Mouse (Mus musculus) adrenal gland, adult 18-20 months (tissue): ENCODE data around the gene Vash2. TPM values are rescaled to one million over a fixed set of nuclear protein-coding genes. Genes with fewer than 3 reads are reported as not detected.

Experiments
- DNase-seq, 2 experiments: peaks; one replicate each; pipeline ENCODE4 v3.0.0; 2021 to 2022; ENCODE audit warnings: low spot score in 2 of 2
- total RNA-seq, 2 experiments: library from RNA; stranded (reverse); gene quantifications; 1 replicate in 1 of 2; 2 replicates in 1 of 2; pipeline ENCODE4 v1.2.3; 2021

The Vash2 gene
- total RNA-seq, 2 experiments from 2014 or later: 0.22 TPM; not detected in 1

DNA sequence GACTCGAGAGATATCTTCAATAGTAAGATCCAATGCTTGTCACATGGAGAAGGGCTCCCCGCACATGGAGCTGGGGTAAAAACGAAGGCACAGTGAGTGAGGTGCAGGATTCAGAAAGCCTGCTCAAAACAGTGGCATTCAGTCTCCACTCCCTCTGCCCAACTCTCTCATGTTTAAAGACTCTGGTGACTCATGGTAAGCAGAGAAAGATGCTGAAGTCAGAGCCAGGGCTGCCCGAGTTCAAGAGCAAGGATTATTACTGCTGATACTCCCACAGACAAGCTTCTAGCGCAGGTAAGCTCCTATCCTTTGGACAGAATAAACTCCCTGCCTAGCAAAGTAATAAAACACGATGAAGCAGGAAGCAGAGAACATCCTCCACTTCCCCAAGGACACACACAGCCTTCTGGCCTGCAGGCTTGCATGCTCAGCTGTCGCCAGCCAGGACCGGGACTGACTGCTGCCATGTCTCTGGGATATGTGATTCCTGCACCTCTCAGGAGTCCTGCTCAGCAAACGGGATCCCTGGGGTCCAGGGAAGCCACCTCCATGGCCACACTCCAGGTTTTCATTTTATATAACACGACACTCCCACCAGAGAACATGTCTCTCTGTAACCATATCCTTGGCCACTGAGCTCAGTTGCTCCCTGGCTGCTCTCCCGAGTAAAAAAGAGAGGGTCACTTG is 2.1 kb downstream of the Vash2 start:
- no peak for DNase-seq

DNA sequence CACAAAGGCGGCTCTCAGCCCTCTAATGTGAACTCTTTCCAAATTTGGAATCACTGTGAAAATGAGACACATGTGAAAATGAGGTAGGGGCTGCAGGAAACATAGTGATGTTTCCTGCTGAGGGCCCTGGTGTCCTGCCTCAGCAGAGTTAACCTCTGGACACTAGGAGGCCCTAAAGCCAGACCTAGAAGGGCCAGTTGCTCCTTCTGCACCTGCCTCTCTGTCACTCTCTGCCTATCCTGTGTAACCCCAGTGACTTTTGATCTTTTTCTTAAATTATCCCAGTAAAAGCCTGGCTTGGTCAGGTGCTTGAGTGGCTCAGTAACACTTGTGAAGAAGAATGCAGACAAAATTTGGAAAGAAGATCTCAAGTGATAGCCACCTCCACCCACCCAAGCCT is 4.3 kb downstream of the Vash2 start:
- no peak for DNase-seq

DNA sequence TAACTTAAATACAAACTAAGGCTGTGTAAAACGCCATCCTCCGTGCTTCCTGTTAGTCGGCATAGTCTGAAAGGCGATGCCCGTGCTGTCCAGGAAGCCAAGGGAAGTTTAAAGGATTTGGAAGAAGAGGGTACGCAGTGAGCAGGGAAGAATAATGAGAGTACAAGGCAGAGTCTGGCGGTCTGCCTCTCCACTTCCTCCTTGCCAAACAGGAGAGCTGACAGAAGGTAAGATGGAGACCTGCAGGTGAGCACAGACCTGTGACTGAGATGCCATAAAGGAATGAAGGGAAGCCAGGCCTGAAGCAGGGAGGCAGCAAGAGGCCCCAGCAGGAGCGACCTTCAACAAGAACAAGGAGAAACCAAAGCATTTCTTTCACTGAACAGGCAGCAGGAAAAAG is 4.9 kb downstream of the Vash2 start:
- DNase-seq: no peak

DNA sequence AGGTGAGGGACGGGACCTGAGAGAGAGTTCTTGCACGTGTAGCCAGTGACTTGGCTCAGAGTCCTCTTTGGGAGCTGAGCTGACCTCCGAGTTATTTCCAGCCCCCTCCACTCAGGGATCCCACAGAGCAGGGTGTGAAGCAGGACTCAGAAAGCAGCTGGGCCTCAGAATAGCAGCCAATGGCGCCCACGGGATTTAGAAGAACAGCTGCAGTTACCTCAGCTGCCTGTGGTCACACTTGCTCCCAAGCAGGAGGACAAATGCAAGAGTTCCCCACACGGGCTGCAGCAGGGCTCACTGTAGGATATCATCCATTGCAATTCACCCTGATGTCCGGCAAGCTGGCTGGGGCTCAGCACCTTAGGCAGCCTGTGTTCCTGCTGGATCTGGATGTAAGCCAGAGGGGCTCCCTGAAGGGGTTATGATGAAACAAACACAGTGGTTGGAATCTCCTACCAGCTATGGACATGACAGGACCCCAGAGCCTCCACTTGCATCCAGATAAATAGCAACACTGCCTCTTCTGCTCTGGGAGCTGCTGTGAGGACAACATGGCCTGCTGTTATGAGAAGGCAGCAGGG is 6.4 kb downstream of the Vash2 start:
- DNase-seq: no peak

DNA sequence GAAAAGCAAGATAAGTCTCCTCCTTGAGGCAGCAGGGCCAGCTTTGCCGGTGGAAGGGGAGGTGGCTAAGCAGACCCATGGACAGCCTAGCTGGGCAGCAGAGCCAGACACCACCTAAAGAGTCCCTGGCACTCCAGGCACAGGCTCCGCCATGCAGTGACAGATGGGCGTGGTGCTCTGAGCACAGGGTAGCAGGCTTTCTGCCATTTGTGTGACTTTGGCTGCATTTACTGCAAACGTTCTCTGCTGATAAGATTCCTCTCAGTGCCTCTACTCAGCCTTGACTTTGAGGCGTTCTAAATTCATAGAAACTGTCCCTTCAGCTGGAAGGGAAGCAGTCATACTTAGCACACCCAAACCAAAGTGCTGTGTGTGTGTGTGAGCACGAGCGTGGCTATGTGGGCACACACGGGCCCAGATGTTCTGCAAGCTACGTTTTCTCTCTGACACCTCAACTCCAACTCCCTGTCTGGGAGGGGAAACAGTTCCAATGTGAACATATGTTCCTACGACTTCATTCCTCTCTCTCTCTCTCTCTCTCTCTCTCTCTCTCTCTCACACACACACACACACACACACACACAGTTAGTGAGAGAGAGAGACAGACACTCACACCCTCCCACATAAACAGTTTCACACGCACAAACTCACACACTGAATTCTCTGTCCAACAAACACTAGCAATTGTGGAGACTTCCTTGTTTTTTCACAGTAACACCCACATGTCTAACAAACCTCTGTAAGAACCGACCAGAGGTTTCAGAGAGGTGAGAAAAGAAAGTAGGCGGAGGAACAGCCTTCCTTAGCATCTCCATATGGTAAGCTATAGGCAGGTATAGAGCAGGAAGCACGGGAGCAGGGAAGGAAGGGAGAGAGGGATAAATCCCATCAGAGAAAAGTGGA is 7.1 kb downstream of the Vash2 start:
- DNase-seq: no peak

DNA sequence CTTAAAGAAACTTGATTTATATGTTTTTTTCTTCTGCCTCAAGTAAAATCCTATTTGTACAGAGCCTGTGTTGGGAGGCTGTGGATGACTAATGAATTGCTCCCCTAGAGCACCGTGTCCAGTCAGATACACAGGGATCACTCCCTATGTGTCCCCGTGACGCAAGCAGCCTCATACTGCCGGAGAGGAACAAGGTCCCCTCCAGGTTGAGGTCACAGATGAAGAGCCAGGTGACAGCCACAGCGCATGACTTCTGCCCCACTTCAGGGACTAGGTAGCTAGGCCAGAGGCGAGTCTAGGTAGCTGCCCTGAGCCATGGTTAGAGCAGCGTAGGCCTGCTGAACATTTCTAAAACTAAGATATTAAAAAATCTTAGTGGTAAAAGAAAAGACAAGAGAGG is 11.1 kb downstream of the Vash2 start:
- DNase-seq: no peak

DNA sequence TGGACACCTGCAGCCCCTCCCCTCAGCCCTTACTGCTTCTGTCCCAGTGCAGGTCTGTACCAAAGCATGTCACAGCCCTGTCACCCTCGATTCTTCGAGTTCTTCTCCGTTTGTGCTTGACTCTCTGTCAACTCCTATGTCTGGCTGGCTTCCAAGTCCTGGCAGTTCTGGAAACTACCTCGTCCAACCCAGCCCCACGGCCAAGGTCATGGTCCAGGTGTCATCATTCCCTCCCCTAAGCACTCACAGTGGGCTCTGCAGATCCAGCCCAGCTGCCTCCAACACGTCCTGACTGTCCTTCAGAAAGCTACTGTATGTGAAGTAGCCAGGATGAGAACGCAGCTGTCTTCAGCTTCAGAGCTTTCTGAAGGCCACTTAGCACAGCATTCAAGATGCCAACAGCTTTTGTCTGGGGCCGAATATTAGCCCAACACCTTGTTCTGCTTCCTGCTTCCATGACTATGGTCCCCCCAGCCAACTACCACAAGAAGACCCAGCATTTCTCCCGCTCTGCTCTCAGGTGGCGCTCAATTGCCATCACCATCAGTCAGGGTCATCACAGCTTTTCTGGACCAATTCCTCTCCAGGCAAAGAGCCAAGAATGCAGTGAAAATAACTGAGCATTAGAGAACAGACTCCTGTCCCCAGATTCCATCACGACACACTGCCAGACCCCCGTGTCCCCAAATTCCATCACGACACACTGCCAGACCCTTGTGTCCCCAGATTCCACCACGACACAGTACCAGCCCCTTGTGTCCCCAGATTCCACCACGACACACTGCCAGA is 13.9 kb downstream of the Vash2 start:
- DNase-seq: no peak

DNA sequence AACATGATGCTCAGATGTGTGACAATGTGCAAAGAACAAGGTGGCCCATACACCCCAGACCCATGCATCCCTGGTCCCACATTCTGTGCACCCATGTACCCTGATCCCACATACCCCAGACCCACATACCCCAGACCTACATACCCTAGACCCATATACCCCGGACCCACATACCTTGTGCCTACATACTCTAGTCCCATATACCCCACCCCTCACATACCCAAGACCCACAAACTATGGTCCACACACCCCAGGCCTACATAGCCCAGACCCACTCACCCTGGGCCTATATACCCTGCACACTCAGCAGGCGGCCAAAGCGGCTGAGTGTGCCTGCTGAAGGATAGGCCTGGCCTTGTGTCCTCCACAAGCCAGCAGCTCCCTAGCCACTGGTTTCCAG is 16.3 kb downstream of the Vash2 start:
- DNase-seq: no peak

DNA sequence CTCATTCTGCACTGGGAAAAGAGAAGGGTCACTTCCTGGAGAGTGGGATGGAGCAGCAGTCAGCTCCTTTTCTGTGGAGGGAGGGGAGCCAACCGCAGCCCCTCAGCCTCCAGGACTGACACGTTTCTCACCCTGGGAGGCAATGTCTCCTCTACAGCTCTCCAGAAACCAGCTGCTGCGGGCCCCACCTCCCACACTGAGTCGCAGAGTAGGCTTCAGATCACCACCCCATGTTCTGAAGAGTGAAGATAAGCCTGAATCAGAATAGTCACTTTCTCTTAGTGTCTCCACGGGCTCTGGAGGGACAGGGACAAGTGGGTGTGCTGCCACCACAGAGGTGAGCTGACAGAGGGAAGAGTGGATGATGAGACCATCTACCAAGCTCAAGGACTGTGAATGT is 20.3 kb downstream of the Vash2 start:
- DNase-seq: no peak

DNA sequence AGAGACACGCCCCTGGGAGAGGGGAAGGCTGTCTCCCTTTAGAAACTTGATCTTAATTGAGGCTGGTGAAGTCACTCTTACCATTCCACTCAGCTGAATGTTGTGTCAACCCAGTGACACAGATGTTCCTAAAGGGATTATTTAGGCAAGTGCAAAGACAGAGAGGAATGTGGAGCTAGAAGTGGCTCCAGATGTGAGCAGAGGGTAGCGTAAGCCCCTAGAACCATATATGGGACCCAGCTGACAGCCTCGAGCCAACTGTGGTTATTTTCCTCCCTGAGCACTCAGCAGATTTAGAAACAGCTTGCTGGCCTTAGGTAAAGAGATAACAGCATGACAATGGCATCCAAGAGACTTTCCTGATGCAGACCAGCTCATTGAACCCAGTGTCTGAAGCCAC is 26.1 kb downstream of the Vash2 start:
- no peak for DNase-seq

DNA sequence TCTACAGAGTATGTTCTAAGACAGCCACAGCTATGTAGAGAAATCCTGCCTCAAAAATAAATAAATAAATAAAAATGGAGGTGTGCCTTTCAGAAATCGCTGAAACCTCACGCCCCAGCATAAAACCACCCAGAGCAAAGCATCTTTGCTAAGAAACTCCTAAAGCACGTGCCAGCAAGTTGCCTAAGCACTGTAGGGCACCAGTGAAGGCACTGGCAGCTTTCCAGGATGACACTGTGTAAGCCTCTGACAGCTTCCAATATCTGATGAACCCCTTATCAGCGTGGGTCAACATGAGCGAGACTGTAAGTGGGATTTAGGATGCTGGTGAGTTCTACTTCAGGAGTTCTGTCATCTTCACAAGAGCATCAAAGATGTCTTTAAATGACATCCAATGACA is 28.1 kb downstream of the Vash2 start:
- DNase-seq: no peak

DNA sequence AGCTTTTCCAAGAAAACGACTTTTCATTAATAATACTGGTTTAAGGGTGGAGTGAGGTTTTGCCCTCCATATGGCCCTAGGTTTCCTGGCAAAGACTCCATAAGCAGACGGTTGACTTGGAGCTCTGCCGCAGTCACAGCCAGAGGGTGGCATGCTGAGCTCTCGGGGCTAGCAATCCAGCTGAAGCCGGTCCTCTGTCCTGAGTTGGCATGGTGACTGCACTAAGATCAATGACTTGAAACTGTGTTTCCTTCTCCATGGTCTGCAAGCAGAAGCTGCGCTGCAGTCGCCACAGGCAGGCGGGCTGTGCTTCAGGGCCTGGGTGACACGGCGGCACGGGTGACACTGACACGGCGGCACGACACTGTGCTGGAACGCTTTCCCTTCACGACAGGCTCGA is 30.2 kb downstream of the Vash2 start:
- DNase-seq: no peak

DNA sequence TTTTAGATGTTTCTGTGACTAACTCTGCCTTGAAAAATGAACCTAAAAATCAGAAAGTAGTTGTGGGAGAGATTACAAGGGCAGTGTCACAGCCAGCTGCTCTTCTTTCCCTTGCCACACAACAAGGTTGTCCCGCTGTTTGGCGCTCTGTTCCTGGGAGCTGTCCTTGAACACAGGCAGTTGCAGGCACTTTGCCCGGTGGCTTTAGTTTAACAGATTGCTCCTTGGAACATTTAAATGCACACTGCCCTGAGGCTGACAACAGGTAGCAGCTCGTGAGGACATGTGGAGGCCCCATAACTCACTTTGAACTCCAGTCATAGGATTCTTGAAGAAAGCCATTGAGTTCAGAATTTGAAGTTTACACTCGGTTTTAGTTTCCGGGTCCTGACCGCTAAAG is 30.7 kb downstream of the Vash2 start:
- DNase-seq: peak in 1 of 2 experiments; percentile 18

DNA sequence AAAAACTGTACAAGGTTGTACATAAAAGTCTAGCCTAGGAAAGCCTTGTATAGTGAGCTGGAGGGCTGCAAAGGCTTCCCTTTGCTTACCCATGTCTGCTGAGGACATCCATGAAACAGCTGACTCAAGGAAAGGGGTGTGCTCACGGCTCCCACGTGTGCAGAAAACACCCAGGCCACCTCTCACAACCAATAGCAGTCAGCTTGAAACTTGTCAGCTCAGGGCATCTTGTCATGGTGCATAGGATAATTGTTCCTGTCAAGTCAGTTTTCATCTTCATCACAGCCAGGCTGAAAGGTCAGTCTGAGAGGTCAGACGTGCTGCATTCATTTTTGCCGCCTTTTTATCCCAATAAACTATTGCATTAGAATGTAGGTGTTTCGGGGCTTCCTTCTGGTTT is 31.1 kb downstream of the Vash2 start:
- no peak for DNase-seq

DNA sequence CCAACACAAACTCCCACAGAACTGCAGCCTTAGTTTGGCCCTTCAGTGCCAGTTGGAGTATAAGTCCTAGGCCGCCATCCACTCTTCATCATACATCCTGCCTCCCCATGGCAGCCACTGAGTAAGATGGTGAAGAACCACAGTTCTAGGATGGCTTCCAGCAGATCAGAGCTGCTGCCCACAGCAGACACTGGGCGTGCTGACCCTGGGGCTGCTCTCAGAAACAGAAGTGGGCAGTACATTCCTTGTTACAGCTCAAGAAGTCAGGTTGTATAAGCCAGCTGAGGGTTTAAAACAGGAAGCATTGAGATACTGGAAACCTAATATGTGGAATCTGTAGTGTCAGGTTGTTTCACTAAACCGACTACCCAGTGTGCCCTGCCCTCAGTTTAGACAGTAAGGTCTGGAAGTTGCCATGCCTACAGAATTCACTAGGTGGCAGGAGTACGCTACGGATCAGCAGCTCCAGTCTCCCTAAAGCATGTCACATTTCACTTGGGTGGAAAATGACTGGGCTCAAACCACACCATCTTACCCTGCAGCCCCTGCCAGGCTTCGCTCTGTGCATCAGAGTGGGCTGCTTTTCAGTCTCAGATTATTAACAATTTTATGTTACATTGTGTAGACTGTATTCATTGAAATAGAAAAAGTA is 34.9 kb downstream of the Vash2 start:
- DNase-seq: peak; percentile 71 to 73

DNA sequence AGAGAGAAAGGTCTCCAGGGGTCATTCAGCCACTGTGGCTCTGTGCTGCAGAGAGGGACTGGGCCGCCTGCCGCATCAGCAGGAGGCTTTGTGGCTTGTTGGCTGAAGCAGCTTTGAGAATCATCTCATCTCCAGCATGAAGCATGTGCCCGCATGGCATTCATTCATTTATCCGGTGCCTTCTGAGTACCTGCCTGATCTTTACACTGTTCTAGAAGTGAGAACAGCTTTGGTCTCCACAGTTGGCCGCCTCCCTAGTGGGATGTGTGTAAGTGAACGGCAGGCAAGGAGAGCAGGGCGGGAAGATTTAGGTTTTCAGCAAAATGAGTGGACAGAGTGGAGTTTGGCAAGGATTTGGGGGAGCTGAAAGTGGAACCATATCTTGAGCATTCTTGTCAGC is 39.3 kb downstream of the Vash2 start:
- DNase-seq: no peak

DNA sequence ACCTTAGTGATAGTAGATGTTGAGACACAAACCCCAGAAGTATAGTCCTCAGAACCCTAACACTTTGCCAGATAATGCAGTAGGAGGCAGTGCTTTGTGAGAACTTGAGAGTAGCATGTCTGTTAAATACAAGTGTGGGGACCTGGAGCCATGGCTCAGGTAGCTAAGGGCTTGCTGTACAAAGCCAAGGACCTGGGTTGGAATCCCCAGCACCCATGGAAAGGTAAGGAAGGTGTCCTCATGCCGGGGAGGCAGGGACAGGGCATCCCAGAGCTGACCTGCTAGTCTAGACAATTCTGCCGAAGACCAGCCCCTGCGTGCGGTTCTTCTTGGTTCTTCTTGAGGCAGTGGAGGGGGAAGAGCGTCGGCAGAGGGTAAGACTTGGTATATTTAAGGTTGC is 48.9 kb downstream of the Vash2 start:
- no peak for DNase-seq

DNA sequence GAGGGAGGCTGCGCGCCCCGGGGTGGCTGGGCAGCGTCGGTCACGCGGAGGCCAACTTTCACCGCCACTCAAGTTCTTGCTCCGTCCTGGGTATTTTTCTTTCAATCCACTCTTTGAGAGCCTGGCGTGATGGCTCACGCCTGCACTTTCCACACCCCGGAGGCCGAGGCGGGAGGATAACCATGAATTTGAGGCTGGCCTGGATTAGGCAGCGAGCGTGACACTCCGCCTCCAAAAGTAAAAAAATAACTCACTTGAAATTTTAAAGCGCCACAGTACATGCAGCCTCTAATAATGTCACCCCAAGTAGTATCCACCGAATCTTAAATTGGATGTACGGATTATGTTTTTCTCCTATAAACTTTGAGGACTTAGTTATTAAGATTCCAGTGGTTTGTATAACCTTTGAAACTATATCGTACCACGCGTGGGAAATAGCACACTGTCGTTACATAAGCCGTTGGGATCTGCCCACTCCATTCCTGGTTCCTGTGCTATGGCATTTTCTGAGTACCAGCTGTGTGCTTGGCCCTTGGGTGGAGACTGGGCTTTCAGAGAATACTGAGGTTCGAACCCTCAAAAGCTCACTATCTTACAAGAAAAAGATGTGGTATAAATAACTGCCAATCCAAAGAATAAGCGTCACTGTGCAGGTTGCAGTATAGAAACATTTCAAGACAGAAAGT is 49.9 kb downstream of the Vash2 start:
- DNase-seq: peak in 1 of 2 experiments; percentile 45

DNA sequence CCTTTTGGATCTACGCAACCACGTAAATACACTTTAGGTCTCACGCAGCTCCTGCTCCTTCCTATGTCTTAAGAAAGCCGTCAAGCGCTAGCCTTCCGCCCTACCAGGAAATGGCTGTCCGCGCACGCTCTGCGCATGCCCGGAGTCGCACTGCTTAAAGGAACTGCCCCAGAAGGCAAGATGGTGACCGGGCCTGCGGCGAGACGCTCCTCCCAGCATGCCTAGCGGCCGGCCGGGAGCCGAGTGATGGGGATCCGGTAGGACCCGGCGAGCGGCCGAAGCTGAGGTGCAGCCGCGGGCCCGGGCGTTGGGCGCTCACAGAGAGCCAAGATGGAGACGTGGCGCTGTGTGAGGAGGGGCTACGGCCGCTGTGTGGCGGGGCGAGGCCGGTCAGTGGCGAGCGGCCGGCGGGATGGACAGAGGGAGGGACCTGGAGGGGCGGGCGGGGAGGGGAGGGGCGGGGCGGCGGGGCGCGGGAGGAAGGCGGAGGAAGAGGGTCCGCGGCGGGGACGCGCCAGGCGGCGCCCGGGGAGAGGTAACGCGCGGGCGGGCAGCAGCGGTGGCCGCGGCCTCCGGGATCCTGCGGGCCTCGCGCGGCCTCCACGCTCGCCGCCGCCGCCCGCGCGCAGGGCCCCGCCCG is 50.6 kb downstream of the Vash2 start:
- DNase-seq: peak; percentile 95
